Mouse (Mus musculus): ENCODE results near the gene Fam102a. TPM values are rescaled to one million over a fixed set of nuclear protein-coding genes. Genes with fewer than 3 reads are reported as not detected.

Fam102a gene
- 7.4 TPM for polyA plus RNA-seq (2014; fragmentation: Illumina TruSeq; extraction: RNeasy Lipid Tissue Mini Kit (QIAGEN cat#74804); ENCODE audit: low read depth, low replicate concordance)

GRCm38 (mm10) chr2:32534733-32535471 lies at the start of gene Fam102a:
TSS of gene Fam102a (plus strand) at chr2:32535332.

GRCm38 (mm10) chr2:32570698-32571494 lies 35.8 kb downstream of the Fam102a start, which contains the start of gene Dpm2:
TSS of gene Dpm2 (plus strand) at chr2:32570858.

GRCm38 (mm10) chr2:32574497-32574896 lies 39.4 kb downstream of the Fam102a start, which contains the start of gene Pip5kl1:
TSS of gene Pip5kl1 (plus strand) at chr2:32574797.

GRCm38 (mm10) chr2:32575586-32576160 lies 40.5 kb downstream of the Fam102a start, which contains the start of gene 9430097D07Rik:
TSS of gene 9430097D07Rik (minus strand) at chr2:32575684.

GRCm38 (mm10) chr2:32586871-32587351 lies 51.8 kb downstream of the Fam102a start, which contains the start of gene St6galnac4:
TSS of gene St6galnac4 (plus strand) at chr2:32587095.

GRCm38 (mm10) chr2:32599409-32599808 lies 64.3 kb downstream of the Fam102a start, which contains the start of gene St6galnac6:
TSS of gene St6galnac6 (plus strand) at chr2:32599709.

Other genes with a start within 250 kb of the Fam102a start
- gene Golga2, start 247.9 kb upstream of the Fam102a start, polyA plus RNA-seq (2014; fragmentation: Illumina TruSeq; extraction: RNeasy Lipid Tissue Mini Kit (QIAGEN cat#74804); ENCODE audit: low read depth, low replicate concordance): 65.1 TPM
- 396 TPM for gene Swi5, start 247.3 kb upstream of the Fam102a start, polyA plus RNA-seq (2014; fragmentation: Illumina TruSeq; extraction: RNeasy Lipid Tissue Mini Kit (QIAGEN cat#74804); ENCODE audit: low read depth, low replicate concordance)
- gene Ciz1, start 183.0 kb upstream of the Fam102a start, polyA plus RNA-seq (2014; fragmentation: Illumina TruSeq; extraction: RNeasy Lipid Tissue Mini Kit (QIAGEN cat#74804); ENCODE audit: low read depth, low replicate concordance): 53.9 TPM
- 7.4 TPM for gene Dnm1, start 182.0 kb upstream of the Fam102a start, polyA plus RNA-seq (2014; fragmentation: Illumina TruSeq; extraction: RNeasy Lipid Tissue Mini Kit (QIAGEN cat#74804); ENCODE audit: low read depth, low replicate concordance)
- 56.1 TPM for gene 1110008P14Rik, start 153.4 kb upstream of the Fam102a start, polyA plus RNA-seq (2014; fragmentation: Illumina TruSeq; extraction: RNeasy Lipid Tissue Mini Kit (QIAGEN cat#74804); ENCODE audit: low read depth, low replicate concordance)
- gene Lcn2, start 147.1 kb upstream of the Fam102a start, polyA plus RNA-seq (2014; fragmentation: Illumina TruSeq; extraction: RNeasy Lipid Tissue Mini Kit (QIAGEN cat#74804); ENCODE audit: low read depth, low replicate concordance): 9.4 TPM
- gene Ptges2, start 139.4 kb upstream of the Fam102a start, polyA plus RNA-seq (2014; fragmentation: Illumina TruSeq; extraction: RNeasy Lipid Tissue Mini Kit (QIAGEN cat#74804); ENCODE audit: low read depth, low replicate concordance): 75.8 TPM
- gene Naif1, start 84.9 kb upstream of the Fam102a start, polyA plus RNA-seq (2014; fragmentation: Illumina TruSeq; extraction: RNeasy Lipid Tissue Mini Kit (QIAGEN cat#74804); ENCODE audit: low read depth, low replicate concordance): 2.4 TPM
- gene Slc25a25, start 83.9 kb upstream of the Fam102a start, polyA plus RNA-seq (2014; fragmentation: Illumina TruSeq; extraction: RNeasy Lipid Tissue Mini Kit (QIAGEN cat#74804); ENCODE audit: low read depth, low replicate concordance): 7.5 TPM
- 34.2 TPM for gene Dpm2, start 35.5 kb downstream of the Fam102a start, polyA plus RNA-seq (2014; fragmentation: Illumina TruSeq; extraction: RNeasy Lipid Tissue Mini Kit (QIAGEN cat#74804); ENCODE audit: low read depth, low replicate concordance)
- gene Pip5kl1, start 39.5 kb downstream of the Fam102a start, polyA plus RNA-seq (2014; fragmentation: Illumina TruSeq; extraction: RNeasy Lipid Tissue Mini Kit (QIAGEN cat#74804); ENCODE audit: low read depth, low replicate concordance): not detected
- not detected for gene 9430097D07Rik, start 40.4 kb downstream of the Fam102a start, polyA plus RNA-seq (2014; fragmentation: Illumina TruSeq; extraction: RNeasy Lipid Tissue Mini Kit (QIAGEN cat#74804); ENCODE audit: low read depth, low replicate concordance)
- 19.5 TPM for gene St6galnac4, start 51.8 kb downstream of the Fam102a start, polyA plus RNA-seq (2014; fragmentation: Illumina TruSeq; extraction: RNeasy Lipid Tissue Mini Kit (QIAGEN cat#74804); ENCODE audit: low read depth, low replicate concordance)
- gene St6galnac6, start 64.4 kb downstream of the Fam102a start, polyA plus RNA-seq (2014; fragmentation: Illumina TruSeq; extraction: RNeasy Lipid Tissue Mini Kit (QIAGEN cat#74804); ENCODE audit: low read depth, low replicate concordance): 110 TPM
- 526 TPM for gene Ak1, start 86.4 kb downstream of the Fam102a start, polyA plus RNA-seq (2014; fragmentation: Illumina TruSeq; extraction: RNeasy Lipid Tissue Mini Kit (QIAGEN cat#74804); ENCODE audit: low read depth, low replicate concordance)
- gene Eng, start 111.3 kb downstream of the Fam102a start, polyA plus RNA-seq (2014; fragmentation: Illumina TruSeq; extraction: RNeasy Lipid Tissue Mini Kit (QIAGEN cat#74804); ENCODE audit: low read depth, low replicate concordance): 139 TPM
- 11.2 TPM for gene Fpgs, start 168.8 kb downstream of the Fam102a start, polyA plus RNA-seq (2014; fragmentation: Illumina TruSeq; extraction: RNeasy Lipid Tissue Mini Kit (QIAGEN cat#74804); ENCODE audit: low read depth, low replicate concordance)
- gene Cdk9, start 177.7 kb downstream of the Fam102a start, polyA plus RNA-seq (2014; fragmentation: Illumina TruSeq; extraction: RNeasy Lipid Tissue Mini Kit (QIAGEN cat#74804); ENCODE audit: low read depth, low replicate concordance): 35.5 TPM
- 17.4 TPM for gene Sh2d3c, start 185.7 kb downstream of the Fam102a start, polyA plus RNA-seq (2014; fragmentation: Illumina TruSeq; extraction: RNeasy Lipid Tissue Mini Kit (QIAGEN cat#74804); ENCODE audit: low read depth, low replicate concordance)
- not detected for gene 6330409D20Rik, start 205.7 kb downstream of the Fam102a start, polyA plus RNA-seq (2014; fragmentation: Illumina TruSeq; extraction: RNeasy Lipid Tissue Mini Kit (QIAGEN cat#74804); ENCODE audit: low read depth, low replicate concordance)
- 15.4 TPM for gene Tor2a, start 221.9 kb downstream of the Fam102a start, polyA plus RNA-seq (2014; fragmentation: Illumina TruSeq; extraction: RNeasy Lipid Tissue Mini Kit (QIAGEN cat#74804); ENCODE audit: low read depth, low replicate concordance)
- 0.24 TPM for gene Ttc16, start 240.3 kb downstream of the Fam102a start, polyA plus RNA-seq (2014; fragmentation: Illumina TruSeq; extraction: RNeasy Lipid Tissue Mini Kit (QIAGEN cat#74804); ENCODE audit: low read depth, low replicate concordance)
- gene Ptrh1, start 240.5 kb downstream of the Fam102a start, polyA plus RNA-seq (2014; fragmentation: Illumina TruSeq; extraction: RNeasy Lipid Tissue Mini Kit (QIAGEN cat#74804); ENCODE audit: low read depth, low replicate concordance): 3.7 TPM
- gene Cfap157, start 249.1 kb downstream of the Fam102a start, polyA plus RNA-seq (2014; fragmentation: Illumina TruSeq; extraction: RNeasy Lipid Tissue Mini Kit (QIAGEN cat#74804); ENCODE audit: low read depth, low replicate concordance): not detected

All from heart, adult 10 weeks (tissue).